Comparison of ENCODE assay signal across 17 mouse cellular contexts in genomic region chr14:46305267-46305666, GRCm38 (mm10).
A peak's percentile ranks its signal among the peaks of the same experiment; 100 is the strongest.
DNase-seq lines count a peak whose midpoint lies in the region; ATAC-seq and TF ChIP-seq lines count a peak whose summit lies in the region.
"Had no signal": no experiment of that assay in that cellular context is flagged by ENCODE, and none has a peak within 500 bp of the region (broad histone marks: within the 10 kb centered on the region; RNA-seq: fewer than 3 reads in every experiment).

No protein-coding gene starts in this region.

- no peaks in the 10 kb centered on the region for H3K9me3 ChIP-seq in heart, postnatal 0 days (replicated peaks; ENCODE audit: control insufficient read depth, low read length)
- H3K9me3 ChIP-seq in limb, embryonic 10.5 days (replicated peaks) = no peaks in the 10 kb centered on the region
- H3K9me3 ChIP-seq: embryonic facial prominence, embryonic 12.5 days; limb, embryonic 13.5 days; liver, embryonic 15.5 days; neural tube, embryonic 12.5 days had no signal

- peak; percentile 70 for ATAC-seq in heart, postnatal 0 days (ENCODE audit: insufficient read depth, low read depth)
- ATAC-seq: hindbrain, embryonic 16.5 days had no signal

- H3K27ac ChIP-seq in heart, postnatal 0 days (ENCODE audit: low read depth) = peak overlapping the region; percentile 64; the same call in 1 of the 2 replicates
- no peak overlapping the region for H3K27ac ChIP-seq in limb, embryonic 10.5 days
- H3K27ac ChIP-seq: embryonic facial prominence, embryonic 12.5 days; limb, embryonic 13.5 days; liver, embryonic 15.5 days; neural tube, embryonic 12.5 days had no signal

- H3K9ac ChIP-seq in heart, postnatal 0 days (replicated peaks; ENCODE audit: low read depth, low read length) = no peak overlapping the region
- H3K9ac ChIP-seq: embryonic facial prominence, embryonic 12.5 days; limb, embryonic 13.5 days; liver, embryonic 15.5 days; neural tube, embryonic 12.5 days had no signal

- H3K4me3 ChIP-seq in heart, postnatal 0 days (ENCODE audit: low read depth, low read length) = no peak overlapping the region
- H3K4me3 ChIP-seq in limb, embryonic 10.5 days = no peak overlapping the region
- H3K4me3 ChIP-seq: embryonic facial prominence, embryonic 12.5 days; limb, embryonic 13.5 days; liver, embryonic 15.5 days; neural tube, embryonic 12.5 days had no signal

- no peak for TF ChIP-seq CTCF in heart, postnatal 0 days (IDR thresholded peaks at IDR 0.05; ENCODE audit: low read depth)

- no peak for TF ChIP-seq EP300 in heart, postnatal 0 days (IDR thresholded peaks at IDR 0.05; ENCODE audit: low read depth)

- no peaks in the 10 kb centered on the region for H3K27me3 ChIP-seq in heart, postnatal 0 days (ENCODE audit: control insufficient read depth, insufficient read depth, low read length)
- no peaks in the 10 kb centered on the region for H3K27me3 ChIP-seq in limb, embryonic 10.5 days (ENCODE audit: low read depth, poor library complexity, severe bottlenecking)
- H3K27me3 ChIP-seq: embryonic facial prominence, embryonic 12.5 days; limb, embryonic 13.5 days; liver, embryonic 15.5 days; neural tube, embryonic 12.5 days had no signal

- DNase-seq in heart, adult 18-20 months = peak; percentile 8 to 15
- DNase-seq in heart, postnatal 36 days = no peak
- DNase-seq in layer of hippocampus, adult 18-20 months (ENCODE audit: low spot score in 2 of 2) = peak; percentile 4 to 22
- no peak for DNase-seq in layer of hippocampus, postnatal 25 days (ENCODE audit: extremely low spot score in 1 of 2, low spot score in 1 of 2)
- peak; percentile 16 to 55 for DNase-seq in lung, postnatal 4 days
- no peak for DNase-seq in lung, postnatal 14 days
- no peak for DNase-seq in heart, postnatal 0 days (ENCODE audit: low spot score)
- no peak for DNase-seq in limb, embryonic 10.5 days (ENCODE audit: low spot score)
- DNase-seq: cerebellum, adult 11-12 months; kidney, adult 2 months; spleen, adult 18-20 months; thymus, postnatal 14 days had no signal

- H3K36me3 ChIP-seq in heart, postnatal 0 days (replicated peaks; ENCODE audit: control insufficient read depth, insufficient read depth, low read length) = no peaks in the 10 kb centered on the region
- no peaks in the 10 kb centered on the region for H3K36me3 ChIP-seq in limb, embryonic 10.5 days
- H3K36me3 ChIP-seq: embryonic facial prominence, embryonic 12.5 days; limb, embryonic 13.5 days; liver, embryonic 15.5 days; neural tube, embryonic 12.5 days had no signal

- intact Hi-C loops in heart, postnatal 36 days (cut with DNase I) = no loop called here

- 0 out of 2 replicates have a peak, but pooled peaks cover 6% of the 10 kb centered on the region for H3K4me1 ChIP-seq in heart, postnatal 0 days (ENCODE audit: control insufficient read depth, insufficient read depth)
- H3K4me1 ChIP-seq in limb, embryonic 10.5 days = peaks cover 25% of the 10 kb centered on the region
- H3K4me1 ChIP-seq: embryonic facial prominence, embryonic 12.5 days; liver, embryonic 15.5 days; neural tube, embryonic 12.5 days had no signal

- 45% methylated on average over 4 of the region's 4 CpGs for WGBS in heart, postnatal 0 days
- 88% methylated on average over 4 of the region's 4 CpGs for WGBS in limb, embryonic 10.5 days

- H3K4me2 ChIP-seq in heart, postnatal 0 days (ENCODE audit: low read depth, low read length) = no peak overlapping the region
- H3K4me2 ChIP-seq: embryonic facial prominence, embryonic 12.5 days; limb, embryonic 13.5 days; liver, embryonic 15.5 days; neural tube, embryonic 12.5 days had no signal

Comparison
In these comparisons a context has a peak if more than half of its experiments do, and no peak if none do; other contexts are left out.
1. DNase-seq: peak in heart, adult 18-20 months (2 of 2), layer of hippocampus, adult 18-20 months (2 of 2) and lung, postnatal 4 days (2 of 2); none in heart, postnatal 36 days (0 of 2), layer of hippocampus, postnatal 25 days (0 of 2), lung, postnatal 14 days (single experiment), heart, postnatal 0 days (single experiment) and limb, embryonic 10.5 days (single experiment).